Mouse (Mus musculus): Measurements from ENCODE around the gene Ddx28. TPM values are rescaled to one million over a fixed set of nuclear protein-coding genes. Genes with fewer than 3 reads are reported as not detected.

Gene Ddx28
- polyA plus RNA-seq, 1 experiment from 2014 or later, result 21.5 TPM

DNA sequence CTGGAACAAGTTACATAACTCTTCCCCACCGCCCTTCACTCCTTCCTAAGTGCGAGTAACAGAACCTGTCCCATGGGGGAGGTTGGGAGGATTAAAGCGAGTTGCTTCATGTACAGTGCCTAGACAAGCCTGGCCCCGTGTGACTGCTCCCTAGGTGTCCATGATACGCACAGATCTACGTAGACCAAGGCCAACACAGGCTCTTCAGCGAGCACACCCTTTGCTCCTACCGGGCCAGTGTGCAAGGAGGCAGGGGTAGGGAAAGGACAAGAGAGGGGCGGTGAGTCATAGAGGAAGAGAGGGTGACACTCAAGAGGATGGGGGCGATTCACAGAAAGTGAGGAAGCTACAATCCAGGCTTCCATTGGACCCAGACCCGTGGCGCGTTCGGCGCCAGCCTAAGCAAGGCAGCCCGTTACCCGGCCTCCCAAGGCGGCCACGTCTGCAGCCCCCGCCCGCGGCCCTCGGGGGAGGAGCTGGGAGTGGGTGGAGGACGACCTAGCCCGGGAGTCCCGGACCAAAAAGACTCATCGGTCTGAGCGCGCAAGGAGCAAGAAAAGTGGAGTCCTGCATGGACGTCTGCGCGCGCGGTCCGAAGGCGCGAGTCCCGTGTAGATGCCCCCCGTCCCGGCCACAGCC lies 46.3 kb downstream of the Ddx28 start:
- Histone ChIP-seq H3K4me3 (ENCODE audit: low read depth, low read length) (peak overlapping the region; percentile 37), H3K9ac (ENCODE audit: low read depth, low read length) (peak overlapping the region; percentile 56), H3K4me1 (ENCODE audit: control insufficient read depth, insufficient read depth, low read length) (peaks cover 8% of the 10 kb centered on the region), H3K27me3 (ENCODE audit: control insufficient read depth, insufficient read depth, low read depth, low read length) (peaks cover 24% of the 10 kb centered on the region), H3K9me3 (replicated peaks; ENCODE audit: control insufficient read depth, low read length, poor library complexity, severe bottlenecking) (no peaks in the 10 kb centered on the region), H3K36me3 (ENCODE audit: control insufficient read depth, insufficient read depth, low read length) (no peaks in the 10 kb centered on the region), H3K4me2 (ENCODE audit: low read length) (peak overlapping the region; percentile 49), H3K27ac (ENCODE audit: low read length) (no peak overlapping the region)
- 3% methylated on average over 33 of the region's 40 CpGs for WGBS
- no peak for ATAC-seq

DNA sequence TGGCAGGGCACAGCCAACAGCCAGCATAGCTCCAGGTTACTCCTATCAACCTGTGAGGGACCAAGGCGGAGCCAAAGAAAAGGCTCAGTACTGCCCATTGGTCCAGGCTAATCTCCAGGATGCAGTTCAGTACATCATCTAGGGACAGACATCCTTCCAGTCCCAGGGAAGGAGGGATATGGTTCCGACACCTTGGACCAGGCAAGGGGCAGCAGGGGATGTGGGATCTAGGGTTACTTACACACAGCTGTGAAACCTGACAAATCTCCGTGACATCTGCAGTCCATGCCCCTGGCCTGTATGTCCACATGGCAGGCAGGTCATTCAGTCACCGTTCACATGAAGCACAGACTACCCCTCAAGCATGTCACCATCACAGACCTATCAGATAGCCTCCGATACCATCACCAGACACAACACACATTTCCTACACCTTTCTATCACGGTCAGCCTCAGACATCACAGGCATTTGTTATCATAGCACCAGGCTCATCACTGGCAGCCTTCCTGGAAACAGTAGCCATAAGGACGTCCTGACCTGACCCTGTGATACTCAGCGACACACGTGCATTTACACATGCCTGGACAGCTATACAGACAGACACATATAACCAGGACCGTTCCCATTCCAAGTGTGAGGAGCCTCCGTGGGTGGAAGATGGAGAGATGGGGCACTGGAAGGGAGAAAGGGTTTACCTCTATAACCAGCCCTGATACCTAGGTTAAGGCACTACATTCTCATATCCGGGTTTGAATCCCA lies 47.0 kb downstream of the Ddx28 start:
- H3K27ac ChIP-seq (ENCODE audit: low read length), result no peak overlapping the region
- WGBS, result 77% methylated on average over 12 of the region's 12 CpGs
- no peak overlapping the region for H3K9ac ChIP-seq (ENCODE audit: low read depth, low read length)
- peak overlapping the region; percentile 49 for H3K4me2 ChIP-seq (ENCODE audit: low read length)
- peaks cover 24% of the 10 kb centered on the region for H3K27me3 ChIP-seq (ENCODE audit: control insufficient read depth, insufficient read depth, low read depth, low read length)
- peak overlapping the region; percentile 37; the same call in 1 of the 2 replicates for H3K4me3 ChIP-seq (ENCODE audit: low read depth, low read length)
- no peak for ATAC-seq
- no peaks in the 10 kb centered on the region for H3K36me3 ChIP-seq (ENCODE audit: control insufficient read depth, insufficient read depth, low read length)
- H3K4me1 ChIP-seq (ENCODE audit: control insufficient read depth, insufficient read depth, low read length), result peaks cover 8% of the 10 kb centered on the region
- H3K9me3 ChIP-seq (replicated peaks; ENCODE audit: control insufficient read depth, low read length, poor library complexity, severe bottlenecking), result no peaks in the 10 kb centered on the region

DNA sequence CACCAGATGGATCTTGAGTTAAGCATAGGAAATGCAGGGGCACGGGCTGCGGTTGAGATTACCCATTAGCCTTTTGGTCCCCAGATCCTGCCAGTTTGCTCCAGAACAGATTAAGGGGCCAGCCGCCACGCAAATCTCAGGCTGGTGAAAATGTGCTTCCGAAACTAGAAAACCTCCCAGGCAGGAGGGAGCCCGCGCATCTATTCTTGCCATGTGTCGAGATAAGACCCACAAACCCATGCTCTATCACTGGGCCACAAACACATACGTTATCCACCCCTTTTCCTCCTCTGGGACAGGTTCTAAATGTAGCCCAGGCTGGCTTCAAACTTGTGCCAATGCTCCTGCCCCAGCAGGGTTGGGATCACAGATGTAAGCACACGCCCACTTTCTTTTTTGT lies 50.1 kb downstream of the Ddx28 start:
- H3K4me2 ChIP-seq (ENCODE audit: low read length), result no peak overlapping the region
- H3K4me3 ChIP-seq (ENCODE audit: low read depth, low read length), result no peak overlapping the region
- no peak for ATAC-seq
- no peaks in the 10 kb centered on the region for H3K9me3 ChIP-seq (replicated peaks; ENCODE audit: control insufficient read depth, low read length, poor library complexity, severe bottlenecking)
- 92% methylated on average over 10 of the region's 10 CpGs for WGBS
- peaks cover 19% of the 10 kb centered on the region for H3K27me3 ChIP-seq (ENCODE audit: control insufficient read depth, insufficient read depth, low read depth, low read length)
- no peaks in the 10 kb centered on the region for H3K36me3 ChIP-seq (ENCODE audit: control insufficient read depth, insufficient read depth, low read length)
- no peak overlapping the region for H3K27ac ChIP-seq (ENCODE audit: low read length)
- H3K4me1 ChIP-seq (ENCODE audit: control insufficient read depth, insufficient read depth, low read length), result peaks cover 8% of the 10 kb centered on the region
- H3K9ac ChIP-seq (ENCODE audit: low read depth, low read length), result no peak overlapping the region

DNA sequence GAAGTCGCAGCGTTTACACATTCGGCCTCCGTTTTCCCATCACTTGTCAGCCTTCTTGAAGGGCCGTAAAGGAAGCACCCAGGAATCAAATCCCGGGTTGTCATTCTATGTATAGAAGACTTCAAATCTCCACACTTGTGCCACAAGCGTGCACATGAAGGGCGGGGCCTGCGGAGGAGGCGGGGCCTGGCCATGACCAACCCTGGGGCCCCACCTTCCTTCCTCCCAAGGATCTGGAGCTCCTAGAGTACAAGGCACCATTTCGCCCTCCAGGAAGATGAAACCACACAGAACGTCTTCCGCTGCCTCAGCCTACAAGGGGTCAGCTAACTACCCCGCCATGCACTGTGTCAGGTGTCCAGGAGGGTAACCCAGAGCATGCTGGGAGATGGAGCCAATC lies 50.6 kb downstream of the Ddx28 start:
- peaks cover 16% of the 10 kb centered on the region for H3K27me3 ChIP-seq (ENCODE audit: control insufficient read depth, insufficient read depth, low read depth, low read length)
- no peak overlapping the region for H3K9ac ChIP-seq (ENCODE audit: low read depth, low read length)
- ATAC-seq, result no peak
- H3K27ac ChIP-seq (ENCODE audit: low read length), result no peak overlapping the region
- H3K4me3 ChIP-seq (ENCODE audit: low read depth, low read length), result no peak overlapping the region
- H3K9me3 ChIP-seq (replicated peaks; ENCODE audit: control insufficient read depth, low read length, poor library complexity, severe bottlenecking), result no peaks in the 10 kb centered on the region
- no peaks in the 10 kb centered on the region for H3K36me3 ChIP-seq (ENCODE audit: control insufficient read depth, insufficient read depth, low read length)
- 76% methylated on average over 14 of the region's 14 CpGs for WGBS
- H3K4me1 ChIP-seq (ENCODE audit: control insufficient read depth, insufficient read depth, low read length), result peaks cover 8% of the 10 kb centered on the region
- H3K4me2 ChIP-seq (ENCODE audit: low read length), result no peak overlapping the region

Other genes starting within 250 kb of the Ddx28 start
- gene Ranbp10, start 184.5 kb downstream of the Ddx28 start, polyA plus RNA-seq (2015; fragmentation: Nextera tagmentation; extraction: Ambion mirVana), result 9.6 and 12.6 TPM in 2 replicates
- 0.77 and 0.93 TPM in 2 replicates for gene Tsnaxip1, start 184.2 kb downstream of the Ddx28 start, polyA plus RNA-seq (2015; fragmentation: Nextera tagmentation; extraction: Ambion mirVana)
- 45.9 and 59.5 TPM in 2 replicates for gene Cenpt, start 158.6 kb downstream of the Ddx28 start, polyA plus RNA-seq (2015; fragmentation: Nextera tagmentation; extraction: Ambion mirVana)
- 50.6 and 53.4 TPM in 2 replicates for gene Thap11, start 156.8 kb downstream of the Ddx28 start, polyA plus RNA-seq (2015; fragmentation: Nextera tagmentation; extraction: Ambion mirVana)
- 146 and 153 TPM in 2 replicates for gene Nutf2, start 151.3 kb downstream of the Ddx28 start, polyA plus RNA-seq (2015; fragmentation: Nextera tagmentation; extraction: Ambion mirVana)
- 55.5 and 56.9 TPM in 2 replicates for gene Edc4, start 131.0 kb downstream of the Ddx28 start, polyA plus RNA-seq (2015; fragmentation: Nextera tagmentation; extraction: Ambion mirVana)
- 0.53 TPM in 1 of 2 replicates, not detected in the other for gene Nrn1l, start 118.3 kb downstream of the Ddx28 start, polyA plus RNA-seq (2015; fragmentation: Nextera tagmentation; extraction: Ambion mirVana)
- 10.6 and 10.8 TPM in 2 replicates for gene Pskh1, start 111.4 kb downstream of the Ddx28 start, polyA plus RNA-seq (2015; fragmentation: Nextera tagmentation; extraction: Ambion mirVana)
- gene Ctrl, start 78.0 kb downstream of the Ddx28 start, polyA plus RNA-seq (2015; fragmentation: Nextera tagmentation; extraction: Ambion mirVana), result 4.5 and 4.9 TPM in 2 replicates
- 59.6 and 71.2 TPM in 2 replicates for gene Psmb10, start 73.4 kb downstream of the Ddx28 start, polyA plus RNA-seq (2015; fragmentation: Nextera tagmentation; extraction: Ambion mirVana)
- 1.3 and 3.0 TPM in 2 replicates for gene Lcat, start 68.5 kb downstream of the Ddx28 start, polyA plus RNA-seq (2015; fragmentation: Nextera tagmentation; extraction: Ambion mirVana)
- gene Slc12a4, start 45.8 kb downstream of the Ddx28 start, polyA plus RNA-seq (2015; fragmentation: Nextera tagmentation; extraction: Ambion mirVana), result 7.6 and 10.6 TPM in 2 replicates
- gene Dpep3, start 32.5 kb downstream of the Ddx28 start, polyA plus RNA-seq (2015; fragmentation: Nextera tagmentation; extraction: Ambion mirVana), result not detected in 2 replicates
- gene Dus2, start 20.5 kb downstream of the Ddx28 start, polyA plus RNA-seq (2015; fragmentation: Nextera tagmentation; extraction: Ambion mirVana), result 29.4 and 29.8 TPM in 2 replicates
- gene Dpep2nb, start 5.9 kb downstream of the Ddx28 start, polyA plus RNA-seq (2015; fragmentation: Nextera tagmentation; extraction: Ambion mirVana), result 0.25 TPM in 1 of 2 replicates, not detected in the other
- 2.1 and 3.2 TPM in 2 replicates for gene Nfatc3, start 47.0 kb upstream of the Ddx28 start, polyA plus RNA-seq (2015; fragmentation: Nextera tagmentation; extraction: Ambion mirVana)
- gene Esrp2, start 125.1 kb upstream of the Ddx28 start, polyA plus RNA-seq (2015; fragmentation: Nextera tagmentation; extraction: Ambion mirVana), result 0.14 and 0.29 TPM in 2 replicates
- gene Pla2g15, start 138.5 kb upstream of the Ddx28 start, polyA plus RNA-seq (2015; fragmentation: Nextera tagmentation; extraction: Ambion mirVana), result 24.5 and 25.2 TPM in 2 replicates
- gene Slc7a6, start 157.0 kb upstream of the Ddx28 start, polyA plus RNA-seq (2015; fragmentation: Nextera tagmentation; extraction: Ambion mirVana), result 41.8 and 53.5 TPM in 2 replicates
- gene Slc7a6os, start 199.1 kb upstream of the Ddx28 start, polyA plus RNA-seq (2015; fragmentation: Nextera tagmentation; extraction: Ambion mirVana), result 30.8 and 33.1 TPM in 2 replicates
- 60.9 and 61.5 TPM in 2 replicates for gene Prmt7, start 199.1 kb upstream of the Ddx28 start, polyA plus RNA-seq (2015; fragmentation: Nextera tagmentation; extraction: Ambion mirVana)